Mouse (Mus musculus) WW6 (cell line): ENCODE measurements around the gene Pold2.

Experiments used
- DNase-seq: peaks from one replicate; pipeline ENCODE4 v3.0.0-alpha.2; 2013; ENCODE audit warnings: low read depth, low spot score

Gene Pold2

GRCm38 (mm10) chr11:5859883-5860550 is 18.1 kb downstream of the Pold2 start:
- DNase-seq = no peak

- DNase-seq = no peak
Measured at GRCm38 (mm10) chr11:5858723-5859122, 19.4 kb downstream of the Pold2 start.

- DNase-seq = no peak
Measured at GRCm38 (mm10) chr11:5856479-5857130, 21.5 kb downstream of the Pold2 start.

- no peak for DNase-seq
Measured at GRCm38 (mm10) chr11:5855902-5856301, 22.2 kb downstream of the Pold2 start.

GRCm38 (mm10) chr11:5855481-5855880 is 22.6 kb downstream of the Pold2 start:
- no peak for DNase-seq

GRCm38 (mm10) chr11:5852314-5852713 is 25.8 kb downstream of the Pold2 start:
- no peak for DNase-seq

GRCm38 (mm10) chr11:5851021-5851736 is 26.9 kb downstream of the Pold2 start:
- no peak for DNase-seq

GRCm38 (mm10) chr11:5850452-5850851 is 27.6 kb downstream of the Pold2 start:
- no peak for DNase-seq

- no peak for DNase-seq
Measured at GRCm38 (mm10) chr11:5849316-5849715, 28.8 kb downstream of the Pold2 start.

- no peak for DNase-seq
Measured at GRCm38 (mm10) chr11:5848741-5849140, 29.4 kb downstream of the Pold2 start.

GRCm38 (mm10) chr11:5846639-5847345 is 31.3 kb downstream of the Pold2 start:
- DNase-seq = no peak

- DNase-seq = no peak
Measured at GRCm38 (mm10) chr11:5843131-5843530, 35.0 kb downstream of the Pold2 start.

- no peak for DNase-seq
Measured at GRCm38 (mm10) chr11:5841751-5842150, 36.3 kb downstream of the Pold2 start.

GRCm38 (mm10) chr11:5840346-5840745 is 37.7 kb downstream of the Pold2 start:
- no peak for DNase-seq

GRCm38 (mm10) chr11:5837251-5838246 is 40.5 kb downstream of the Pold2 start, which contains the start of gene Polm:
Gene Polm (minus strand): TSS chr11:5838016.
- DNase-seq = peak; percentile 97

- DNase-seq = no peak
Measured at GRCm38 (mm10) chr11:5836126-5836525, 42.0 kb downstream of the Pold2 start.

- DNase-seq = no peak
Measured at GRCm38 (mm10) chr11:5835057-5835456, 43.0 kb downstream of the Pold2 start.

GRCm38 (mm10) chr11:5834506-5834905 is 43.6 kb downstream of the Pold2 start:
- no peak for DNase-seq

- no peak for DNase-seq
Measured at GRCm38 (mm10) chr11:5829327-5829726, 48.8 kb downstream of the Pold2 start.

GRCm38 (mm10) chr11:5828509-5829191 is 49.4 kb downstream of the Pold2 start:
- DNase-seq = no peak
